Mouse (Mus musculus) CD4-positive, CD25-positive, alpha-beta regulatory T cell, adult 4 months (primary cell): ENCODE data around the gene Xirp1. TPM values are rescaled to one million over a fixed set of nuclear protein-coding genes. Genes with fewer than 3 reads are reported as not detected.

Experiments used
- ATAC-seq: one replicate; pipeline ENCODE4 v1.8.0; 2017
- polyA plus RNA-seq, 2 experiments: library from polyadenylated mRNA; unstranded; fragments of 100-300 nt; shearing (Covaris generic); gene quantifications; one replicate each; pipeline ENCODE4 v1.2.1; 2017

Gene Xirp1
- polyA plus RNA-seq, 2 experiments from 2014 or later, result not detected

GRCm38 (mm10) chr9:119970221-119970620 is 53.2 kb downstream of the Xirp1 start:
- peak; percentile 44 for ATAC-seq

GRCm38 (mm10) chr9:119969811-119970210 is 53.6 kb downstream of the Xirp1 start:
- no peak for ATAC-seq

GRCm38 (mm10) chr9:119966221-119966910 is 57.0 kb downstream of the Xirp1 start:
- ATAC-seq, result no peak

GRCm38 (mm10) chr9:119965186-119965585 is 58.2 kb downstream of the Xirp1 start:
- ATAC-seq, result no peak

- no peak for ATAC-seq
Measured at GRCm38 (mm10) chr9:119964206-119964605, 59.2 kb downstream of the Xirp1 start.

Other genes with a start within 250 kb of the Xirp1 start
- 1 to 10 TPM in 1 of 2 experiments, under 1 TPM in 1; 0.83 to 1.1 TPM for gene Scn11a, start 198.1 kb downstream of the Xirp1 start, polyA plus RNA-seq
- 10 to 100 TPM; 38.6 to 46.9 TPM for gene Wdr48, start 128.7 kb downstream of the Xirp1 start, polyA plus RNA-seq
- gene Gorasp1, start 86.0 kb downstream of the Xirp1 start, polyA plus RNA-seq, result 1 to 10 TPM; 3.6 to 7.5 TPM
- under 1 TPM in 1 of 2 experiments, not detected in 1; 0.15 TPM for gene Ttc21a, start 86.0 kb downstream of the Xirp1 start, polyA plus RNA-seq
- 10 to 100 TPM; 22.7 to 89.4 TPM for gene Csrnp1, start 38.9 kb downstream of the Xirp1 start, polyA plus RNA-seq
- under 1 TPM in 1 of 2 experiments, not detected in 1; 0.15 TPM for gene Cx3cr1, start 46.3 kb upstream of the Xirp1 start, polyA plus RNA-seq
- gene Ccr8, start 68.5 kb upstream of the Xirp1 start, polyA plus RNA-seq, result 100 to 1,000 TPM in 1 of 2 experiments, 10 to 100 TPM in 1; 71.1 to 116 TPM
- 10 to 100 TPM; 21.0 to 24.3 TPM for gene Slc25a38, start 86.8 kb upstream of the Xirp1 start, polyA plus RNA-seq
- gene Rpsa, start 104.1 kb upstream of the Xirp1 start, polyA plus RNA-seq, result 1,000 to 10,000 TPM; 3,019 to 3,169 TPM
- gene Mobp, start 126.1 kb upstream of the Xirp1 start, polyA plus RNA-seq, result under 1 TPM in 1 of 2 experiments, not detected in 1; 0.12 TPM